Mouse (Mus musculus): ENCODE results near the gene Cflar.
"Not testable (repeated sequence)": the region's sequence is repeated elsewhere in the genome, so short reads cannot be mapped to it uniquely, and the experiment has no call there.

The Cflar gene

GRCm38 (mm10) chr1:58727747-58728589 is 16.7 kb downstream of the Cflar start:
- DNase-seq (ENCODE audit: low spot score): no peak

GRCm38 (mm10) chr1:58728590-58728868 is 17.2 kb downstream of the Cflar start:
- DNase-seq (ENCODE audit: low spot score): no peak

- DNase-seq (ENCODE audit: low spot score): no peak
Observed at GRCm38 (mm10) chr1:58733636-58734035, 22.3 kb downstream of the Cflar start.

GRCm38 (mm10) chr1:58734043-58734920 is 23.0 kb downstream of the Cflar start:
- no peak for DNase-seq (ENCODE audit: low spot score)

GRCm38 (mm10) chr1:58735962-58736361 is 24.7 kb downstream of the Cflar start:
- DNase-seq (ENCODE audit: low spot score): no peak

GRCm38 (mm10) chr1:58736968-58737367 is 25.7 kb downstream of the Cflar start:
- no peak for DNase-seq (ENCODE audit: low spot score)

GRCm38 (mm10) chr1:58739529-58739928 is 28.2 kb downstream of the Cflar start:
- no peak for DNase-seq (ENCODE audit: low spot score)

GRCm38 (mm10) chr1:58742571-58743021 is 31.3 kb downstream of the Cflar start:
- DNase-seq (ENCODE audit: low spot score): no peak

- no peak for DNase-seq (ENCODE audit: low spot score)
Observed at GRCm38 (mm10) chr1:58743252-58743651, 31.9 kb downstream of the Cflar start.

- DNase-seq (ENCODE audit: low spot score): no peak
Observed at GRCm38 (mm10) chr1:58744645-58745044, 33.3 kb downstream of the Cflar start.

- peak; percentile 48 for DNase-seq (ENCODE audit: low spot score)
Observed at GRCm38 (mm10) chr1:58746880-58747279, 35.6 kb downstream of the Cflar start.

- no peak for DNase-seq (ENCODE audit: low spot score)
Observed at GRCm38 (mm10) chr1:58759451-58759850, 48.1 kb downstream of the Cflar start.

GRCm38 (mm10) chr1:58760581-58760980 is 49.3 kb downstream of the Cflar start:
- no peak for DNase-seq (ENCODE audit: low spot score)

- not testable (repeated sequence) for DNase-seq (ENCODE audit: low spot score)
Observed at GRCm38 (mm10) chr1:58761391-58762275, 50.3 kb downstream of the Cflar start.

GRCm38 (mm10) chr1:58762576-58762975 is 51.3 kb downstream of the Cflar start:
- DNase-seq (ENCODE audit: low spot score): no peak

- DNase-seq (ENCODE audit: low spot score): not testable (repeated sequence)
Observed at GRCm38 (mm10) chr1:58766446-58766845, 55.1 kb downstream of the Cflar start.

- no peak for DNase-seq (ENCODE audit: low spot score)
Observed at GRCm38 (mm10) chr1:58769136-58769535, 57.8 kb downstream of the Cflar start.

- DNase-seq (ENCODE audit: low spot score): no peak
Observed at GRCm38 (mm10) chr1:58769701-58770100, 58.4 kb downstream of the Cflar start.

GRCm38 (mm10) chr1:58770111-58770720 is 58.9 kb downstream of the Cflar start:
- peak; percentile 84 for DNase-seq (ENCODE audit: low spot score)

- no peak for DNase-seq (ENCODE audit: low spot score)
Observed at GRCm38 (mm10) chr1:58772084-58772483, 60.8 kb downstream of the Cflar start.

- no peak for DNase-seq (ENCODE audit: low spot score)
Observed at GRCm38 (mm10) chr1:58773280-58773679, 62.0 kb downstream of the Cflar start.

GRCm38 (mm10) chr1:58773905-58774304 is 62.6 kb downstream of the Cflar start:
- DNase-seq (ENCODE audit: low spot score): no peak

All from embryo, embryonic 10.5 days (tissue).